Mouse (Mus musculus) stomach, embryonic 15.5 days (tissue): ENCODE measurements around the gene Pik3cd. TPM values are rescaled to one million over a fixed set of nuclear protein-coding genes. Genes with fewer than 3 reads are reported as not detected.

Experiments used
- ATAC-seq: fragments of 200-750 bp; cut with Nextera tagmentation; 2 replicates; pipeline ENCODE4 v1.8.0; 2017; ENCODE audit warnings: low read depth, moderate number of reproducible peaks, moderate TSS enrichment; ENCODE audit not compliant: insufficient read depth, low FRiP score
- H3K27ac ChIP-seq: fragments of 300-500 bp; sonication (generic); 2 replicates; pipeline ENCODE4 v1.5.1; 2015; ENCODE audit warnings: mild to moderate bottlenecking, inconsistent platforms
- H3K27me3 ChIP-seq: fragments of 300-500 bp; sonication (generic); replicated peaks from 2 replicates; pipeline ENCODE4 v1.6.1; 2015; ENCODE audit warnings: inconsistent platforms
- H3K36me3 ChIP-seq: fragments of 300-500 bp; sonication (generic); 2 replicates; pipeline ENCODE4 v1.6.1; 2015; ENCODE audit warnings: inconsistent platforms
- H3K4me1 ChIP-seq: fragments of 300-500 bp; sonication (generic); 2 replicates; pipeline ENCODE4 v1.6.1; 2015; ENCODE audit warnings: inconsistent platforms
- H3K4me2 ChIP-seq: fragments of 300-500 bp; sonication (generic); 2 replicates; pipeline ENCODE4 v1.6.1; 2015; ENCODE audit warnings: mild to moderate bottlenecking, inconsistent platforms
- H3K4me3 ChIP-seq: fragments of 300-500 bp; sonication (generic); replicated peaks from 2 replicates; pipeline ENCODE4 v1.5.1; 2015; ENCODE audit warnings: inconsistent platforms
- H3K9ac ChIP-seq: fragments of 300-500 bp; sonication (generic); 2 replicates; pipeline ENCODE4 v1.6.1; 2015; ENCODE audit warnings: inconsistent platforms
- H3K9me3 ChIP-seq: fragments of 300-500 bp; sonication (generic); 2 replicates; pipeline ENCODE4 v1.6.1; 2016; ENCODE audit warnings: inconsistent platforms
- WGBS: fragments of 180-500 bp; shearing (Covaris S2); methylation state at CpG from one replicate; pipeline ENCODE4 v1.1.7; 2015; 5-methylcytosine and 5-hydroxymethylcytosine counted together
- polyA plus RNA-seq: library from polyadenylated mRNA; unstranded; fragments of >200 nt; fragmentation: Nextera tagmentation; extraction: Ambion mirVana; gene quantifications from 2 replicates; pipeline ENCODE4 v1.2.1, GENCODE M21; 2015

Gene Pik3cd
- polyA plus RNA-seq, 1 experiment from 2014 or later, result 5.1 TPM

GRCm38 (mm10) chr4:149734730-149735475 is 32.5 kb upstream of the Pik3cd start:
- H3K4me3 ChIP-seq, result no peak overlapping the region
- no peak for ATAC-seq
- H3K4me1 ChIP-seq, result peaks cover 45% of the 10 kb centered on the region
- no peak overlapping the region for H3K4me2 ChIP-seq
- 71% methylated on average over 10 of the region's 10 CpGs for WGBS
- H3K27me3 ChIP-seq, result no peaks in the 10 kb centered on the region
- H3K27ac ChIP-seq, result no peak overlapping the region
- H3K9ac ChIP-seq, result no peak overlapping the region
- H3K9me3 ChIP-seq, result no peaks in the 10 kb centered on the region
- no peaks in the 10 kb centered on the region for H3K36me3 ChIP-seq

- Histone ChIP-seq H3K4me2 (no peak overlapping the region), H3K27ac (no peak overlapping the region), H3K36me3 (peaks cover 5% of the 10 kb centered on the region), H3K9me3 (no peaks in the 10 kb centered on the region), H3K4me3 (no peak overlapping the region), H3K4me1 (peaks cover 45% of the 10 kb centered on the region), H3K9ac (no peak overlapping the region), H3K27me3 (no peaks in the 10 kb centered on the region)
- ATAC-seq, result no peak
- WGBS, result 83% methylated on average over 6 of the region's 6 CpGs
Measured at GRCm38 (mm10) chr4:149734246-149734645, 31.9 kb upstream of the Pik3cd start.

GRCm38 (mm10) chr4:149733748-149734147 is 31.4 kb upstream of the Pik3cd start:
- no peak for ATAC-seq
- Histone ChIP-seq H3K27me3 (no peaks in the 10 kb centered on the region), H3K4me3 (no peak overlapping the region), H3K27ac (no peak overlapping the region; the same call in 1 of the 2 replicates), H3K9me3 (no peaks in the 10 kb centered on the region), H3K4me2 (0 out of 2 replicates have a peak overlapping the region, but pooled peaks have one; percentile 2), H3K4me1 (peaks cover 45% of the 10 kb centered on the region), H3K36me3 (peaks cover 9% of the 10 kb centered on the region), H3K9ac (no peak overlapping the region)
- 63% methylated on average over 6 of the region's 6 CpGs for WGBS

- no peaks in the 10 kb centered on the region for H3K27me3 ChIP-seq
- no peaks in the 10 kb centered on the region for H3K9me3 ChIP-seq
- no peak overlapping the region for H3K4me2 ChIP-seq
- WGBS, result 57% methylated on average over 10 of the region's 10 CpGs
- no peak overlapping the region for H3K27ac ChIP-seq
- ATAC-seq, result no peak
- H3K4me1 ChIP-seq, result peaks cover 45% of the 10 kb centered on the region
- no peak overlapping the region for H3K9ac ChIP-seq
- H3K4me3 ChIP-seq, result no peak overlapping the region
- H3K36me3 ChIP-seq, result peaks cover 13% of the 10 kb centered on the region
Measured at GRCm38 (mm10) chr4:149732800-149733199, 30.4 kb upstream of the Pik3cd start.

- H3K27ac ChIP-seq, result no peak overlapping the region
- 82% methylated on average over 3 of the region's 3 CpGs for WGBS
- H3K4me3 ChIP-seq, result no peak overlapping the region
- no peak overlapping the region for H3K9ac ChIP-seq
- peaks cover 18% of the 10 kb centered on the region for H3K36me3 ChIP-seq
- no peaks in the 10 kb centered on the region for H3K9me3 ChIP-seq
- peaks cover 45% of the 10 kb centered on the region for H3K4me1 ChIP-seq
- H3K4me2 ChIP-seq, result no peak overlapping the region
- no peaks in the 10 kb centered on the region for H3K27me3 ChIP-seq
- ATAC-seq, result no peak
Measured at GRCm38 (mm10) chr4:149732313-149732712, 29.9 kb upstream of the Pik3cd start.

- Histone ChIP-seq H3K36me3 (peaks cover 30% of the 10 kb centered on the region), H3K4me2 (no peak overlapping the region), H3K27me3 (no peaks in the 10 kb centered on the region), H3K4me1 (peaks cover 30% of the 10 kb centered on the region), H3K9ac (no peak overlapping the region), H3K9me3 (no peaks in the 10 kb centered on the region), H3K4me3 (no peak overlapping the region), H3K27ac (no peak overlapping the region)
- no peak for ATAC-seq
- WGBS, result 60% methylated on average over 7 of the region's 7 CpGs
Measured at GRCm38 (mm10) chr4:149730827-149731226, 28.5 kb upstream of the Pik3cd start.

- Histone ChIP-seq H3K36me3 (peaks cover 34% of the 10 kb centered on the region), H3K4me1 (peaks cover 14% of the 10 kb centered on the region), H3K9me3 (no peaks in the 10 kb centered on the region), H3K27ac (no peak overlapping the region), H3K4me3 (no peak overlapping the region), H3K9ac (no peak overlapping the region), H3K27me3 (no peaks in the 10 kb centered on the region), H3K4me2 (no peak overlapping the region; the same call in 1 of the 2 replicates)
- ATAC-seq, result no peak
- 72% methylated on average over 8 of the region's 8 CpGs for WGBS
Measured at GRCm38 (mm10) chr4:149728810-149729209, 26.4 kb upstream of the Pik3cd start.

- 98% methylated on average over 5 of the region's 5 CpGs for WGBS
- H3K27me3 ChIP-seq, result no peaks in the 10 kb centered on the region
- no peak overlapping the region for H3K4me2 ChIP-seq
- H3K9me3 ChIP-seq, result no peaks in the 10 kb centered on the region
- peaks cover 4% of the 10 kb centered on the region; the same call in 1 of the 2 replicates for H3K4me1 ChIP-seq
- H3K36me3 ChIP-seq, result peaks cover 37% of the 10 kb centered on the region
- no peak overlapping the region for H3K9ac ChIP-seq
- H3K4me3 ChIP-seq, result no peak overlapping the region
- ATAC-seq, result no peak
- H3K27ac ChIP-seq, result no peak overlapping the region
Measured at GRCm38 (mm10) chr4:149727636-149728035, 25.3 kb upstream of the Pik3cd start.

GRCm38 (mm10) chr4:149725661-149726350 is 23.4 kb upstream of the Pik3cd start:
- Histone ChIP-seq H3K27ac (no peak overlapping the region), H3K9me3 (no peaks in the 10 kb centered on the region), H3K36me3 (peaks cover 42% of the 10 kb centered on the region), H3K27me3 (no peaks in the 10 kb centered on the region), H3K4me1 (no peaks in the 10 kb centered on the region), H3K4me3 (no peak overlapping the region), H3K9ac (no peak overlapping the region), H3K4me2 (no peak overlapping the region)
- ATAC-seq, result no peak
- 63% methylated on average over 15 of the region's 15 CpGs for WGBS

GRCm38 (mm10) chr4:149724916-149725470 is 22.6 kb upstream of the Pik3cd start:
- Histone ChIP-seq H3K36me3 (peaks cover 50% of the 10 kb centered on the region), H3K27ac (no peak overlapping the region), H3K4me2 (no peak overlapping the region), H3K4me1 (no peaks in the 10 kb centered on the region), H3K9ac (no peak overlapping the region), H3K27me3 (no peaks in the 10 kb centered on the region), H3K9me3 (no peaks in the 10 kb centered on the region), H3K4me3 (no peak overlapping the region)
- WGBS, result 88% methylated on average over 17 of the region's 17 CpGs
- ATAC-seq, result no peak

- Histone ChIP-seq H3K36me3 (peaks cover 52% of the 10 kb centered on the region), H3K4me3 (no peak overlapping the region), H3K4me1 (no peaks in the 10 kb centered on the region), H3K4me2 (no peak overlapping the region), H3K27me3 (no peaks in the 10 kb centered on the region), H3K9me3 (no peaks in the 10 kb centered on the region), H3K27ac (no peak overlapping the region), H3K9ac (no peak overlapping the region)
- no peak for ATAC-seq
- 76% methylated on average over 17 of the region's 17 CpGs for WGBS
Measured at GRCm38 (mm10) chr4:149723855-149724731, 21.7 kb upstream of the Pik3cd start.
